Mouse (Mus musculus) heart, postnatal 0 days (tissue): ENCODE data around the gene Znrf3.

ENCODE experiments used
- CTCF ChIP-seq: IDR thresholded peaks from 2 replicates; pipeline ENCODE4 v1.5.1; 2016; ENCODE audit warnings: antibody characterized with exemption, control low read depth, low read depth
- EP300 ChIP-seq: IDR thresholded peaks from 2 replicates; pipeline ENCODE4 v1.6.1; 2016; ENCODE audit warnings: antibody characterized with exemption, low read depth

DNA sequence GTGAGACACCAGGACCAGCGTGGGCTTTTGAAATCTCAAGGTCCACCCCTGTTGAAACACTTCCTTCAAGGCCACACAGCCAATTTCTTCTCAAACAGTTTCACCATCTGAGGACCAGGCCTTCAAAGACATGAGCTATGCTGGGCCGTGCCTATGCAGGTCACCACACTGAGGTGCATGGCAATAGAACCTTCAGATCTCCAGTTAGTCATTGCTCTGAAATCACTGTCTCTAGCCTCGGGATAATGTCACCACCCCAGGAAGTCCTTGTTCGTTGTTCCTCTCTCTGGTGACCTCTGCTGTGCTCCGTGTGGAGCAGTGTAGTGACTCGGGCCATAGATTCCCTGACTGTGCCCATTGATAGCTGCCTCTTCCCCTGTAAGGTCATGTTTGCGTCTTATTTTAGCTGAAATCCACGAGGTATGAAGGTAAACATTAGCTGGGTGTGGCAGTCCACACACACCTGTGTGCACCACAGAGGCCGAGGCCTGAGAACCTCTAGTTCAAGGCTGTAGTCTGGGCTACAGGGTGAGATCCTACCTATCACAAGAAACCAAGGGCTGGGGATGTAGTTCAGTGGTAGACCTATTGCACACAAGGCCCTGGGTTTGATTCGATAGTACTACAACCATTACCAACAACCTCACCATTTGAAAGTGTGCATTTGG, 46.5 kb upstream of the Znrf3 start:
- TF ChIP-seq CTCF (no peak), EP300 (no peak)
